Mouse (Mus musculus) bone marrow, adult 2 months (tissue): ENCODE measurements at regions not wholly inside any gene's neighbourhood (a gene's known extent, or its start where the extent isn't known, plus 50 kb on each side); places are given as distances from the start of the nearest gene placed in this dataset.

ENCODE experiments used
- CTCF ChIP-seq: fragments of 200-500 bp; IDR thresholded peaks from 2 replicates; pipeline ENCODE4 v1.5.1; 2011; ENCODE audit warnings: low read length, control low read depth; ENCODE audit not compliant: control insufficient read depth, insufficient read depth
- POLR2A ChIP-seq: fragments of 200-500 bp; IDR thresholded peaks from 2 replicates; pipeline ENCODE4 v1.6.1; 2011; ENCODE audit warnings: low read depth, mild to moderate bottlenecking, control low read depth, low read length, borderline replicate concordance; ENCODE audit not compliant: control insufficient read depth

GRCm38 (mm10) chr2:146646973-146647282 is 134.8 kb upstream of the Ralgapa2 start:
- TF ChIP-seq CTCF (no peak), POLR2A (no peak)
